Mouse (Mus musculus) heart, embryonic 14.5 days (tissue): ENCODE measurements at regions not wholly inside any gene's neighbourhood (a gene's known extent, or its start where the extent isn't known, plus 50 kb on each side); places are given as distances from the start of the nearest gene placed in this dataset.

Experiments
- ATAC-seq: fragments of 200-750 bp; cut with Nextera tagmentation; 2 replicates; pipeline ENCODE4 v1.8.0; 2017; ENCODE audit warnings: low read depth, moderate TSS enrichment; ENCODE audit not compliant: insufficient number of reproducible peaks, insufficient read depth, low FRiP score
- H3K27ac ChIP-seq, 2 experiments: fragments of 200-500 bp in 1 of 2; fragments of 300-500 bp in 1 of 2; sonication (generic) in 1 of 2; replicated peaks in 1 of 2; 2 replicates each; pipeline ENCODE4 v1.5.1; 2012 to 2014; ENCODE audit warnings: low read depth in 2 of 2, low read length in 2 of 2, control low read depth in 1 of 2, mild to moderate bottlenecking in 1 of 2, mixed read lengths in 1 of 2; ENCODE audit not compliant: control insufficient read depth in 1 of 2, insufficient read depth in 1 of 2
- H3K27me3 ChIP-seq: fragments of 300-500 bp; sonication (generic); 2 replicates; pipeline ENCODE4 v1.6.1; 2014; ENCODE audit warnings: mild to moderate bottlenecking, low read length, control low read depth; ENCODE audit not compliant: control insufficient read depth, insufficient read depth
- H3K36me3 ChIP-seq: fragments of 300-500 bp; sonication (generic); 2 replicates; pipeline ENCODE4 v1.6.1; 2014; ENCODE audit warnings: mild to moderate bottlenecking, control low read depth, low read length, mixed read lengths; ENCODE audit not compliant: control insufficient read depth, insufficient read depth
- H3K4me1 ChIP-seq, 2 experiments: fragments of 200-500 bp in 1 of 2; fragments of 300-500 bp in 1 of 2; sonication (generic) in 1 of 2; 2 replicates each; pipeline ENCODE4 v1.6.1; 2012 to 2014; ENCODE audit warnings: low read length in 2 of 2, control low read depth in 1 of 2, mixed read lengths in 1 of 2; ENCODE audit not compliant: control insufficient read depth in 2 of 2, insufficient read depth in 2 of 2
- H3K4me2 ChIP-seq: fragments of 300-500 bp; sonication (generic); 2 replicates; pipeline ENCODE4 v1.6.1; 2014; ENCODE audit warnings: mild to moderate bottlenecking, low read length
- H3K4me3 ChIP-seq, 2 experiments: fragments of 200-500 bp in 1 of 2; fragments of 300-500 bp in 1 of 2; sonication (generic) in 1 of 2; 2 replicates each; pipeline ENCODE4 v1.5.1; 2012 to 2014; ENCODE audit warnings: low read length in 2 of 2, mild to moderate bottlenecking in 2 of 2, control low read depth in 1 of 2, low read depth in 1 of 2, moderate library complexity in 1 of 2; ENCODE audit not compliant: control insufficient read depth in 1 of 2, insufficient read depth in 1 of 2
- H3K9ac ChIP-seq: fragments of 300-500 bp; sonication (generic); 2 replicates; pipeline ENCODE4 v1.6.1; 2014; ENCODE audit warnings: mild to moderate bottlenecking, low read length
- H3K9me3 ChIP-seq: fragments of 300-500 bp; sonication (generic); 2 replicates; pipeline ENCODE4 v1.6.1; 2016; ENCODE audit warnings: low read length, control low read depth; ENCODE audit not compliant: control insufficient read depth
- WGBS: fragments of 180-500 bp; shearing (Covaris S2); extraction: QIAGEN DNeasy Blood & Tissue Kit; methylation state at CpG from one replicate; pipeline ENCODE4 v1.1.7; 2014; 5-methylcytosine and 5-hydroxymethylcytosine counted together

- WGBS = 65% methylated on average over 14 of the region's 14 CpGs
- peak; percentile 21; the same call in 1 of the 2 replicates for ATAC-seq
Measured at GRCm38 (mm10) chr3:149357903-149358569, 367.7 kb upstream of the Adgrl2 start.

DNA sequence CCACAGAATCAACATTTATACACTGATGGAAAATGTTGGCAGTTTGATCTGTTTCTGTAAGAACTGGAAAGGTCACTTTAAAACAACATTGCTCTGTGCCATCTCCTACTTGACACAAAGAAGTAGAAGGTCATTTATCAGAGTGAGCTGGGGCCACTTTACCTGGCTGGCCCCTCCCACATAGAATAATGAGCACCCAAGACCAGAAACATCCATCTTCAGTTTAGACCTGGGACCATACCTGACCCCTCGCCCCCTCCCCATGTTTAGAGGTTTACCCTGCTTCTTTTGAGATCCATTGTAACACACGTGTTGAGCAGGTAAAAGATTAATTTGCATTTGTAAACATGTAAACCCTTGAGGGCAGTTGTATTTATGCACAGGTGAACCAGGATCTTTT is 366.8 kb upstream of the Adgrl2 start:
- Histone ChIP-seq H3K4me2 (no peak overlapping the region), H3K36me3 (no peaks in the 10 kb centered on the region), H3K27me3 (no peaks in the 10 kb centered on the region), H3K9ac (no peak overlapping the region), H3K4me3 (no peak overlapping the region), H3K9me3 (no peaks in the 10 kb centered on the region), H3K4me1 (peaks cover 11 to 30% of the 10 kb centered on the region in 2 experiments), H3K27ac (no peak overlapping the region)
- ATAC-seq = no peak
- 70% methylated on average over 2 of the region's 2 CpGs for WGBS

More at GRCm38 (mm10) chr3:149357903-149358569, 367.7 kb upstream of the Adgrl2 start:
- no peaks in the 10 kb centered on the region for H3K27me3 ChIP-seq
- H3K27ac ChIP-seq = no peak overlapping the region
- H3K9me3 ChIP-seq = no peaks in the 10 kb centered on the region
- no peaks in the 10 kb centered on the region for H3K36me3 ChIP-seq
- no peak overlapping the region for H3K9ac ChIP-seq
- H3K4me3 ChIP-seq = no peak overlapping the region
- H3K4me2 ChIP-seq = no peak overlapping the region
- H3K4me1 ChIP-seq = peaks cover 11 to 30% of the 10 kb centered on the region in 2 experiments

DNA sequence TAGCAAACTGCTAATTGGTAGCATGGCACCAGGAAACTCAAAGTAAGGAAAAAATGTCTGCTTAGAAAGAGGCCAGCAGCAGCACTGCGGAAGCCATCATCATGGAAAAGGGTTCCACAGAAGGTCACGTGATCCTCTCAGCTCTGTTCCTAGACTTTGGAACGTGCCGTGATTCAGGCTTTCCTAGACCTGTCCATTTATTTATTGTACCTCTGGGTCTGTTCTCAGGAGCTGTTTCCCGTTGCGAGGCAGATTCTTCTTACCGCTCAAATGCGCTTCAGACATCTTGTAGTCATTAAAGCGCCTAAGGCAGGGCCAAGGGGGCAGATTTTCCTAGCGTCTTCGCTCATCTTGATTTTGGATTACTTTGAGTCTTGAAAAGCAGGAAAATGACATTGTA is 365.0 kb upstream of the Adgrl2 start:
- WGBS = 92% methylated on average over 11 of the region's 11 CpGs
- Histone ChIP-seq H3K4me3 (no peak overlapping the region), H3K36me3 (no peaks in the 10 kb centered on the region), H3K4me2 (no peak overlapping the region), H3K4me1 (peaks cover 11 to 30% of the 10 kb centered on the region in 2 experiments), H3K9me3 (no peaks in the 10 kb centered on the region), H3K9ac (no peak overlapping the region), H3K27me3 (no peaks in the 10 kb centered on the region), H3K27ac (peak overlapping the region; percentile 21 to 59; a peak in 2 of 4 replicates)
- ATAC-seq = no peak

DNA sequence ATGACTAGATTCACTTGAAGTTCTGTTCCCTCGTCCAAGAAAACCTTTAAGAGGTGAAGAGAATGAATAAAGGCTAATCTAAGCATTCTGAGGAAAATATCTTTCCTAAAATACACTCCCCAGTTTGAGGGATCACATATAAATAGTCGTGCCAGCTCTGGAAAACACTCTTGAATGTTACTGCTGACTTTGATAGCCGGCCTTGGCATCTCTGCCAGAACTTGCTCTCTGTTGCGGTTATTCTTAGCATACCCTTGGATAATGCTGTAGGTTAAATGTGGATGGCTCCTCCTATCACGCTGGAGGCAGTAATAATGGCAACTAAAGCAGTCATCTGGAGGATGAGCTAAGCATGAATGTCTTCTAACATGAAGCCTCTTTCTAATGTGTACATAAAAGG is 363.6 kb upstream of the Adgrl2 start:
- WGBS = 27% methylated on average over 5 of the region's 5 CpGs
- ATAC-seq = peak; percentile 66
- Histone ChIP-seq H3K4me3 (no peak overlapping the region), H3K27ac (peak overlapping the region; percentile 87 to 91), H3K9me3 (no peaks in the 10 kb centered on the region), H3K36me3 (no peaks in the 10 kb centered on the region), H3K27me3 (no peaks in the 10 kb centered on the region), H3K4me1 (peaks cover 11 to 37% of the 10 kb centered on the region in 2 experiments), H3K4me2 (no peak overlapping the region), H3K9ac (no peak overlapping the region)

- WGBS = 38% methylated on average over 6 of the region's 6 CpGs
- Histone ChIP-seq H3K4me3 (no peak overlapping the region), H3K36me3 (no peaks in the 10 kb centered on the region), H3K4me2 (no peak overlapping the region), H3K27ac (no peak overlapping the region), H3K9me3 (no peaks in the 10 kb centered on the region), H3K27me3 (no peaks in the 10 kb centered on the region), H3K4me1 (peaks cover 9 to 39% of the 10 kb centered on the region in 2 experiments), H3K9ac (no peak overlapping the region)
- no peak for ATAC-seq
Measured at GRCm38 (mm10) chr3:149352546-149352945, 362.2 kb upstream of the Adgrl2 start.

GRCm38 (mm10) chr3:149349731-149350130 is 359.4 kb upstream of the Adgrl2 start:
- Histone ChIP-seq H3K4me2 (no peak overlapping the region), H3K9me3 (no peaks in the 10 kb centered on the region), H3K36me3 (no peaks in the 10 kb centered on the region), H3K27ac (peak overlapping the region in 1 of 2 experiments; percentile 17; a peak in 1 of 4 replicates), H3K9ac (no peak overlapping the region), H3K27me3 (no peaks in the 10 kb centered on the region), H3K4me1 (peaks cover 4 to 23% of the 10 kb centered on the region in 2 experiments), H3K4me3 (no peak overlapping the region)
- 73% methylated on average over 6 of the region's 6 CpGs for WGBS
- no peak for ATAC-seq

DNA sequence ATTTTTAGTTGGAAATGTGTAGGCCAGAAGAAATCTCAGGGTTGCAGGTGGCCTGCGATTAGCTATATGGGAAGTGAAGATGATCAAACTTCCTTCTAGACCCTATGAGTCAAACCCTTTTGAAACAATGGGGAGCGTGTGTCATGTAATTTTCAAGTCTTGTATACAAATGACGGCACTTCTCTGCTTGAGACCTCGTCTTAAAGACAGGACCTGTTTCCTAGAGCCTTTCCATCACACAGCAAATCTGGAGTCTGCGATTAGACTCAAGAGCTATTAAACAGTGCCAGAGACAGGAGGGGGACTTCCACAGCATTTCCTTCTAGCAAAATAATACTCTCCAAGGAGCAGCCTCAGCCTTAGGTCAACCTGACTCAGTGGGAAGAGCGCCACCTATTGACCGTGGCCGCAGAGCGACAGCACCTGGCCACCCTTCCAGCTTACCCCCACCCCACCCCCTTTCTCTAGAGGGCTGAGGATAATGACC is 358.9 kb upstream of the Adgrl2 start:
- peak; percentile 80 for ATAC-seq
- 36% methylated on average over 9 of the region's 9 CpGs for WGBS
- Histone ChIP-seq H3K9me3 (no peaks in the 10 kb centered on the region), H3K9ac (no peak overlapping the region), H3K4me3 (no peak overlapping the region), H3K36me3 (no peaks in the 10 kb centered on the region), H3K27me3 (no peaks in the 10 kb centered on the region), H3K27ac (peak overlapping the region in 1 of 2 experiments; percentile 69; a peak in 1 of 4 replicates), H3K4me2 (no peak overlapping the region), H3K4me1 (peaks cover 6 to 25% of the 10 kb centered on the region in 2 experiments)
